Mouse (Mus musculus) embryonic facial prominence, embryonic 13.5 days (tissue): ENCODE measurements at regions not wholly inside any gene's neighbourhood (a gene's known extent, or its start where the extent isn't known, plus 50 kb on each side); places are given as distances from the start of the nearest gene placed in this dataset.

Experiments
- ATAC-seq: fragments of 200-750 bp; cut with Nextera tagmentation; 2 replicates; pipeline ENCODE4 v1.8.0; 2017; ENCODE audit warnings: low read depth; ENCODE audit not compliant: insufficient number of reproducible peaks, insufficient read depth, low FRiP score, low TSS enrichment
- H3K27ac ChIP-seq: fragments of 300-500 bp; sonication (generic); 2 replicates; pipeline ENCODE4 v1.5.1; 2015; ENCODE audit warnings: moderate library complexity, mild to moderate bottlenecking, inconsistent platforms
- H3K27me3 ChIP-seq: fragments of 300-500 bp; sonication (generic); 2 replicates; pipeline ENCODE4 v1.6.1; 2015; ENCODE audit warnings: mild to moderate bottlenecking, inconsistent platforms
- H3K36me3 ChIP-seq: fragments of 300-500 bp; sonication (generic); 2 replicates; pipeline ENCODE4 v1.6.1; 2015; ENCODE audit warnings: mild to moderate bottlenecking, inconsistent platforms
- H3K4me1 ChIP-seq: fragments of 300-500 bp; sonication (generic); 2 replicates; pipeline ENCODE4 v1.6.1; 2015; ENCODE audit warnings: inconsistent platforms
- H3K4me2 ChIP-seq: fragments of 300-500 bp; sonication (generic); 2 replicates; pipeline ENCODE4 v1.6.1; 2015; ENCODE audit warnings: moderate library complexity, mild to moderate bottlenecking, inconsistent platforms
- H3K4me3 ChIP-seq: fragments of 300-500 bp; sonication (generic); 2 replicates; pipeline ENCODE4 v1.5.1; 2015; ENCODE audit warnings: mild to moderate bottlenecking, inconsistent platforms
- H3K9ac ChIP-seq: fragments of 300-500 bp; sonication (generic); 2 replicates; pipeline ENCODE4 v1.6.1; 2015; ENCODE audit warnings: mild to moderate bottlenecking, inconsistent platforms
- H3K9me3 ChIP-seq: fragments of 300-500 bp; sonication (generic); 2 replicates; pipeline ENCODE4 v1.6.1; 2016; ENCODE audit warnings: inconsistent platforms
- WGBS: fragments of 180-500 bp; shearing (Covaris S2); methylation state at CpG from one replicate; pipeline ENCODE4 v1.1.7; 2015; ENCODE audit warnings: mixed read lengths; 5-methylcytosine and 5-hydroxymethylcytosine counted together

DNA sequence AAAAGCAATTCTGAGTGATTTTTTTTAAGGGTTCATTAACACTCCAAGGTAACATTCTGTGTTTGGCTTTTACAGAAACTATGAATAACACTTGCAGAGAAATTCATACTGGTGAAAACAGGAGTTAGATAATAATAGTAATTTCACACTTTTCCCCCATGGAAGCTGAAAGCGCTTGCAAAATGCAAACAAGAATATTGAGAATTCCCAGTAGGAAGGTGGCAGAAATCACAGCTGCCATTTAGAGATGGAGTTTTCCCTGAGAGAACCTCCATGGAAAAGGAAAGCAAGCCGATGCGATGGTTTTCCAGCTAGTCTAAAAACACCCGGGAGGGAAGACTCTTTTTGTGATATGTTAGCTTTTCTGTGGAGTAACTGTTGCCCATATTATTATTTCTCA, 174.1 kb upstream of the App start:
- Histone ChIP-seq H3K9me3 (no peaks in the 10 kb centered on the region), H3K36me3 (no peaks in the 10 kb centered on the region), H3K9ac (no peak overlapping the region), H3K4me2 (no peak overlapping the region), H3K4me1 (no peaks in the 10 kb centered on the region), H3K27ac (no peak overlapping the region), H3K4me3 (no peak overlapping the region), H3K27me3 (no peaks in the 10 kb centered on the region)
- no peak for ATAC-seq
- WGBS, result 92% methylated on average over 4 of the region's 4 CpGs

DNA sequence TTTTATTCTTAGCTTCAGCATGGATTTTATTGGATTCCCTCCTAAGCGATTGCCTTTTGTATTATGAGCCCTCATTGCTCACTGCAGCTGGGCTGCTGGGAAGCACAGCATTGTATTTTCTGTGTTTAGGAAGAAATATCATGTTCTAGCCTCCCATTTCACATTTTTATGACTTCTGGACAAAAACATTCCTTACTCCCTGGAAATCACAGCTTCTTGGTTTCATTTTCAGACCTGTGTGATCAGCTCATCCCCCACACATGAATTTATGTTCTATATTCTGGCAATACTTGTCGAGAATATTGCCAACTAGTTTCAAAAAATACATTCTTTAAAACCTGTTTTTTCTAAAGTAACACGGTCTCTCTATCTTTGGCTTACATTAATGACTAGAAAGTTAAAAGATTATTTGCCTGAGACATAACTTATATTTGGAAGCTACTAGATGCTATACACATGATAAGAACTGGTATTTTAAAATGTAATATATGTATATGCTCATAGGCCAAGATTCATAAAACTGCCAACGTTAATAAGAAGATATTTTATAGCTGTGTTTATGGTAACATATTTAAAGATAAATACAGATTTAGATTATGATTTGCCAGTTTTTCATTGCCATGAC, 163.0 kb upstream of the App start:
- 83% methylated on average over 4 of the region's 4 CpGs for WGBS
- no peak overlapping the region for H3K4me2 ChIP-seq
- no peak for ATAC-seq
- H3K36me3 ChIP-seq, result no peaks in the 10 kb centered on the region
- no peak overlapping the region for H3K4me3 ChIP-seq
- H3K9ac ChIP-seq, result no peak overlapping the region
- H3K27me3 ChIP-seq, result no peaks in the 10 kb centered on the region
- no peaks in the 10 kb centered on the region for H3K9me3 ChIP-seq
- H3K27ac ChIP-seq, result no peak overlapping the region
- no peaks in the 10 kb centered on the region for H3K4me1 ChIP-seq

DNA sequence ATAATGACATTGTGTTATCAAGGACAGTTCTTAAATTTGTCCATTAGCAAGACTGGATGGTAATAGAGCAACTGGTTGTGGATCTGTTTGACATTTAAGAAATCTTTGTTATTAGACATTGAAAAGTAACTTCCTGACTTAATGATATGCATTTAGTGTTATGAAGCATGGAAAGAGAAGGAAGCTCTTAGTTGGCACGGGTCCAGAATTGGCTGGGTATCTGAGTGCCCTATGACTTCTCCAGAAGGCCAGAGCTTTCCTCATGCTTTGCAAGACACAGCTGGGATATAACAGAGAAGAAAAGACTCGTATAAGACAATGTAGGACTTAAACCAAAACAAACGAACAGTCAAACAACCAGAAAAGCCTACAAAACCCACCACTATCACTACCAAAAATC, 160.0 kb upstream of the App start:
- no peaks in the 10 kb centered on the region for H3K9me3 ChIP-seq
- no peak overlapping the region for H3K4me2 ChIP-seq
- no peak overlapping the region for H3K27ac ChIP-seq
- no peak overlapping the region for H3K4me3 ChIP-seq
- WGBS, result 76% methylated on average over 3 of the region's 3 CpGs
- H3K27me3 ChIP-seq, result no peaks in the 10 kb centered on the region
- no peaks in the 10 kb centered on the region for H3K36me3 ChIP-seq
- H3K9ac ChIP-seq, result no peak overlapping the region
- no peaks in the 10 kb centered on the region for H3K4me1 ChIP-seq
- ATAC-seq, result no peak

DNA sequence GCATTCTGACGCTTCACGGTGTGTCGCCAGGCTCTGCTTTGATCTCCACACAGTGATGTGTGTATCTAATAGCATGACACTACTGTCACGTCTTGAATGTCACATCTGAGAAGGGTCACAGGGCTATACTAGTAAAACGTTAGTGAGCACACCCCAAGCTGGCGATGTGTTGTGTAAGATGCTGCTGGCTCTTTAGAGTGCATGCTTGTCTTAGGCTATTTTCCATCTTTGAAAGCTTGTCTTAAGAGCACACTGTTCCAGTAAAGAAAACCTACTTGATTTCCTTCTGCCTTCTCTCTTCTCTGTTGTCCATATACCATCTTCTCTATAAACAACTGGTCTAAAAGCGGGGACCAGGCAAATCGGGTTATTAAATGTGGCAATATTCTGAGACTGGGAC, 138.5 kb upstream of the App start:
- no peak for ATAC-seq
- Histone ChIP-seq H3K27ac (no peak overlapping the region), H3K9ac (no peak overlapping the region), H3K4me2 (no peak overlapping the region), H3K9me3 (no peaks in the 10 kb centered on the region), H3K27me3 (no peaks in the 10 kb centered on the region), H3K4me3 (no peak overlapping the region), H3K36me3 (no peaks in the 10 kb centered on the region), H3K4me1 (no peaks in the 10 kb centered on the region)
- WGBS, result 75% methylated on average over 8 of the region's 8 CpGs

DNA sequence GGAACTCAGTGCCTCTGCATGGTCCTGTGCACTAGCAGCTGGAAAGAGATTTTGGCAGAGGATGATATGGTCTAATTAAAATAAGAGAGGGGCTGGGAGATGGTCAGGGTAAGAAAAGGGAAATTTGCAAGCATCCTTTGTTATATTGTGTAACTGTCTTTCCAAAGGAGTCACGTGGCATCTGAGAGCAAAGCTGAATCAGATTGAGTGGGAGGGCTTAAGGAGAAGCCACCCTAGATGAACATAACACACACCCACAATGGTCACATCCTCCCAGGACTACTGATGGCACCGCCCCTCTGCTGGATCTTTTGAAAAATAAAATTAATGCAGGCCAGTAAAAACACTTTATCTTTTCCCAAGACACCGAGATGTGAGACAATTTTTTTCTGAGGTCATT, 135.9 kb upstream of the App start:
- Histone ChIP-seq H3K27ac (no peak overlapping the region), H3K27me3 (no peaks in the 10 kb centered on the region), H3K9me3 (no peaks in the 10 kb centered on the region), H3K4me1 (no peaks in the 10 kb centered on the region), H3K36me3 (no peaks in the 10 kb centered on the region), H3K4me3 (no peak overlapping the region), H3K4me2 (no peak overlapping the region), H3K9ac (no peak overlapping the region)
- ATAC-seq, result no peak
- 63% methylated on average over 3 of the region's 3 CpGs for WGBS

DNA sequence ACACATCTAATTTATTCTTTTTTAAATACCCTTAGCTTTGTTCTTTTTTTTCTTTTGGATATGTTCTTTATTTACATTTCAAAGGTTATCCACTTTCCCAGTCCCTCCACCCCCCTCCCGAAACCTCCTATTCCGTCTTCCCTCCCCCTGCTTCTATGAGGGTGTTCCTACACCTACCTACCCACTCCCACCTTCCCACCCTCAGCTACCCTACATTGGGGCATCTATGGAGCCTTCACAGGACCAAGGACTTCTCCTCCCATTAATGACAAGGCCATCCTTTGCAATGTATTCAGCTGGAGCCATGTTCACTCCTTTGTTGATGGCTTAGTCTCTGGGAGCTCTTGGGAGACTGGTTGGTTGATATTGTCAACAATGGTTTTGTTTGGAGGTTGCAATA, 134.9 kb upstream of the App start:
- H3K9me3 ChIP-seq, result no peaks in the 10 kb centered on the region
- no peak for ATAC-seq
- no peak overlapping the region for H3K4me2 ChIP-seq
- H3K9ac ChIP-seq, result no peak overlapping the region
- WGBS, result 82% methylated on average over 2 of the region's 2 CpGs
- H3K27me3 ChIP-seq, result no peaks in the 10 kb centered on the region
- no peak overlapping the region for H3K4me3 ChIP-seq
- no peaks in the 10 kb centered on the region for H3K36me3 ChIP-seq
- H3K27ac ChIP-seq, result no peak overlapping the region
- no peaks in the 10 kb centered on the region for H3K4me1 ChIP-seq

DNA sequence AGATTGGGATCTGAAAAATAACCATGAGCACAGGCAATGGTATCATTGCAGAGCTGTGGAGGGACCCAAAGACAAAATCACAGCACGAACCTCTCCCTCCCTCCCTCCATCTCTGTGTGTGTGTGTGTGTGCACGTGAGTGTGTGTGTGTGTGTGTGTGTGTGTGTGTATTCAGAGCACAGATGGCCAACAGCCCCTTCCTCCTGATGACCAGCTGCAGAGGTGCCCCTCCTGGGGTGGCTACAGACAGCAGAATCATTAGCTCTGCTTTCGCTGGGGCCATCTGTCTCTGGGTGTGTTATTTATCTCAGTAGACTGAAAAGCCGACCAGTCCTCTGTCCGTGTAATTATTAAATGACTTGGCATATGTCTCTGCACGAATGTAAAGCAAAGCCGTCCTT, 134.4 kb upstream of the App start:
- no peaks in the 10 kb centered on the region for H3K9me3 ChIP-seq
- H3K4me1 ChIP-seq, result no peaks in the 10 kb centered on the region
- no peaks in the 10 kb centered on the region for H3K36me3 ChIP-seq
- H3K27ac ChIP-seq, result no peak overlapping the region
- no peak overlapping the region for H3K9ac ChIP-seq
- H3K27me3 ChIP-seq, result no peaks in the 10 kb centered on the region
- WGBS, result 61% methylated on average over 7 of the region's 7 CpGs
- H3K4me2 ChIP-seq, result no peak overlapping the region
- H3K4me3 ChIP-seq, result no peak overlapping the region
- no peak for ATAC-seq

DNA sequence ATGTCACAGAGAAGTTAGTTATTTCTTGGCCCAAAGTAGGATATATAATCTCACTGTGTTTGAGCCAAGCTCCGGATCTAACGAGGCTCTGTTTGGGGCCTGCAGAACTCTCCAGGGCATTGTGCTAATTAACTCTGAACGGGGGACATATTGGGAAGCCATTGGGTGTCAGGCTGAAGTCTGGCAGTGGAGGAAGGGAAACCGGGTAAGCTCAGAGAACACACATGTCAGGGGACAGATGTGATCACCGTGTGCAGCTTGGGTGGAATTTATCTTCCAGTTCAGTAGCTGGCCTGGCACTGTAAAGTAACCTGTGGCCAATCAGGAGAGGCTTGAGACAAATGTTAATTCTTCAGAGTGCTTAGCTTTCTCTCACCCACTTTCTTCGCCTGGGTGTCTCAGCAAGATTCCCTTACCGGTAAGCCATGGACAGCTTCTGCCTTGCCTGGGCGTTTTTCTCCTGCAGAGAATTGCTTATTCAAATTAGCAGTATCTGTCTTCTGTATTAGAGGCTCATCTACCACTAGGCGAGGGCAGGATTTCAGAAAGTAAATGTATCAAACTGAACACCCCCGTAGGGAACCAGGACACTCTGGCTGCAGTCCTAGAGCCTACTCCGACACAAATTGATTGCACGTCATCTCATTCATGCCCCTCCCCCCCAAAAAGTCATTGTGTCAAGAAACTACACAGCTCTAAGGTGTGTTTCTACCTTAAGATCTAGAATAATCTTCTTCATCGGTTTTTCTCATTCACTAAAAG, 126.7 kb upstream of the App start:
- 61% methylated on average over 13 of the region's 13 CpGs for WGBS
- H3K9ac ChIP-seq, result no peak overlapping the region
- H3K27me3 ChIP-seq, result no peaks in the 10 kb centered on the region
- no peaks in the 10 kb centered on the region for H3K9me3 ChIP-seq
- ATAC-seq, result no peak
- H3K4me2 ChIP-seq, result no peak overlapping the region
- no peak overlapping the region for H3K4me3 ChIP-seq
- no peaks in the 10 kb centered on the region for H3K36me3 ChIP-seq
- no peaks in the 10 kb centered on the region for H3K4me1 ChIP-seq
- H3K27ac ChIP-seq, result no peak overlapping the region

DNA sequence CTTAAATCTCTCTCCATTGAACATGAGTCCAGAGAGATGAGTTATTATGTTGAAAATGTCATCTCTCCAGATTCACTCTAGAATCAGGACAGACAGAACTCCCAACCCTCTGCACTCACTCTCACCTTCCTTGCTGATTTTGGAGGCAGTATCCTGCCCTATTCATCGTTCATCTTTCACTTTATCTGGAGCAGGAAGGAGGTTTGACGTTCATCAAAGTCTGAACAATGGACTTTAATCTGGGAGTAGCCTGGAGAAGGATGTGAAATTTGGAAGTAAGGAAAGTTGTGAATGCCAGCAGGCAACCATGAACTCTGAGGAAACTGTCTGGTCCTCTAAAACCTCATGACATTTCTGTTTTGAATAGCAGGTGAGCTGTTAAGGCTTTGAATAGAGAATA, 125.0 kb upstream of the App start:
- no peak for ATAC-seq
- no peak overlapping the region for H3K4me2 ChIP-seq
- 64% methylated on average over 2 of the region's 2 CpGs for WGBS

DNA sequence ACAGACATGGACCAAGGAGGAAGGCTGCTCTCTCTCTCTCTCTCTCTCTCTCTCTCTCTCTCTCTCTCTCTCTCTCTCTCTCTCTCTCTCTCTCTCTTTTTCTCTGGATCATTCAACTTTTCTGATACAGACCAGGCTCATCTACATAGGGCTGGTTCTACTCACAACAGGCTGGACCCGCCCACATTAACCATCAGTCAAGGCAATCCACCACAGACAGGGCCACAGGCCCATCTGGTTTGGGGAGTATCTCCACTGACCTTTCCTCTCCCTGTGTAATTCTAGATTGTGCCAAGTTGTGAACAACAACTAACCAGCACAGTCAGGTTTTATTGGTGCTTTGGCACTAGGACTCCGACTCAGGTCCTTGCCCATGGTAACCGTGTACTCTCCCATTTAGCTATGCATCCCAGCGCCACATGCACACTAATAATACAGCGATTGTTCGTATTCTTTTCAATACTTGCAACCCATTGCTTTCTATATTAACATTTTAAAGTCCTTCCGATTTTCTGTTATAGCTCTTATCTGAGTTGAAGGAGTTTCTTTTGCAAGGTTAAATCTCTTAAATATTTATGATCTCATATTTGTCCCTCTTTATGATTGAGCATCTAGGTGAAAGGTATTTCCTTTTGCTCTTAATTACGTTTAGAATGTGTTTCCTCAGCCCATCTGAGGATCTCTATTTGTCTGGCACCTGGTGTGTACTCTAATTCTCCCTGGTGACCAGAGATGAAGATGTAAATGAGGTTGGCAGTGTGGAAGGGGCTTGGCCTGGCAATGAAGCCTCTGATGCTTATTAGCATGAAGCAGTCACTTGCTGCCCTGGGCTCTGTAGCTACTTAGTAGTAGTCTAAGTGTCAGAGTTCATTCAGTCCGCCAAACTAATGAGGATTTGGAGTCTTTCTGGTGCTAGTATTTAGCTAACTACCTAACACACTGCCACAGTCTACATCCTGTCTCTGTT, 117.7 kb upstream of the App start:
- H3K36me3 ChIP-seq, result no peaks in the 10 kb centered on the region
- no peaks in the 10 kb centered on the region for H3K4me1 ChIP-seq
- no peak overlapping the region for H3K27ac ChIP-seq
- H3K9ac ChIP-seq, result no peak overlapping the region
- no peak overlapping the region for H3K4me3 ChIP-seq
- H3K27me3 ChIP-seq, result no peaks in the 10 kb centered on the region
- H3K9me3 ChIP-seq, result no peaks in the 10 kb centered on the region
- WGBS, result 86% methylated on average over 9 of the region's 9 CpGs
- no peak overlapping the region for H3K4me2 ChIP-seq
- ATAC-seq, result no peak

More for the DNA sequence above, 125.0 kb upstream of the App start:
- Histone ChIP-seq H3K27me3 (no peaks in the 10 kb centered on the region), H3K4me3 (no peak overlapping the region), H3K9me3 (no peaks in the 10 kb centered on the region), H3K27ac (no peak overlapping the region), H3K9ac (no peak overlapping the region), H3K4me1 (no peaks in the 10 kb centered on the region), H3K36me3 (no peaks in the 10 kb centered on the region)

DNA sequence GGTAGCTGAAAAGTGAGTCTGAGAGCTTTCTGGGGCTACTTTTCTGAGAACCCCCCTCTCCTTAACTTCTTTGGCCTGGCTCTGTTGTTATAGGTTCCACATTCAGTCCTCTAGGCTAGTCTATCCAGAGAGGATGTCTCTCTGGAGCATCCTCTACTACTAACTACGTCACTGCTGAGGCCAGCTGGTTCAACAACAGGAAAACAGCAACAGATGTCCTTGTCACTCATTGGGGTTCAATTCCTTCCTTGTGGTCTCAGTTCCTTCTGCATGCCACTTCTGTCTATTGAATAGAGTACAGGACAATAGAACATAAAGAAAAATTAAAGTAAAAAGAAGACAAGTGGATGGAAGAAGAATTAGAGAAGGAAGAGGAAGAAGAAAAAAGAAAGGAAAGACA, 104.3 kb upstream of the App start:
- no peak overlapping the region for H3K27ac ChIP-seq
- no peaks in the 10 kb centered on the region for H3K27me3 ChIP-seq
- no peak for ATAC-seq
- H3K4me1 ChIP-seq, result no peaks in the 10 kb centered on the region
- WGBS, result 50% methylated on average over 1 of the region's 1 CpGs
- H3K4me3 ChIP-seq, result no peak overlapping the region
- H3K4me2 ChIP-seq, result no peak overlapping the region
- no peaks in the 10 kb centered on the region for H3K9me3 ChIP-seq
- H3K9ac ChIP-seq, result no peak overlapping the region
- no peaks in the 10 kb centered on the region for H3K36me3 ChIP-seq
